Mouse (Mus musculus) c-Kit-positive CD71-positive TER-119-negative erythroid progenitor cells, embryonic 14.5 days (primary cell): ENCODE data around the gene Sox4.

Experiments used
- DNase-seq: peaks from one replicate; pipeline ENCODE4 v3.0.0-alpha.2; 2013; ENCODE audit warnings: low read depth

The Sox4 gene

GRCm38 (mm10) chr13:28953581-28953991, at the start of gene Sox4:
TSS of gene Sox4 (minus strand) at chr13:28953713.
- peak; percentile 71 for DNase-seq

DNA sequence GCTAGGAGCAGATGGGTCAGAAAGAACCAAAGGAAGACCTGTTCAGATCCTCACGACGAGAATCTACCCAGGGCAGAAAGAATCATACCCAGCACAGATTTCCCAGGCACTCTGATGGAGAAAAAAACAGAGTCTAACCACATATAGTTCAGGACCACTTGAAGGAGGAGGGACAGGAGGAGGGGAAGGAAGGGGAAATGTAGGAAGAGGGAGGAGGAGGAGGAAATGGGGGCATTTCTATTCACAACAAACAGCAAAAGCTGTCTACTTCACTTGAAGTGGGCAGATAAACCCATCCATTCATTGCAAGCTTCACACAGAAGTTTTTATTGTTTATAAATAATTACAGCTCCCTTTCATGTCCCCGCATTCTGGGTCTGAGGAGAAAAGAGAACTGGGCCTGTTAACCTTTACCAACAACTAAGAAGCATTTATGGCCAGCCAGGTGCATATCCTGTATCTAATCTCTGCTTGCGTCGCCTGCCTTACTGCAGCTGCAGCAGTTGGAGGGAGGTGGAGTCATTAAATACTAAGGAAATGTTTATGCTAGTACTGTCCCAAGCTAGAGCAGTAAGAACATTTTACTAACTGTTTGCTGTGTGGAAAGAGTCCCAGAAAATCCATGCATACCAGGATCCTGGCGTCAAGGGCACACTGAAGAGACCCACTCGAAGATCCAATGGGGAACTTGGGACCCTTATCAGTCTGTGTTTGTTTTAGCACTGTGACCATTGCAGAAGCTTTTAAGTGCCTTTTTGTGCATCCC, 38.6 kb upstream of the Sox4 start:
- DNase-seq = no peak

GRCm38 (mm10) chr13:28988751-28989703, 35.5 kb upstream of the Sox4 start:
- DNase-seq = no peak

- no peak for DNase-seq
Observed at GRCm38 (mm10) chr13:28980681-28981080, 27.2 kb upstream of the Sox4 start.

DNA sequence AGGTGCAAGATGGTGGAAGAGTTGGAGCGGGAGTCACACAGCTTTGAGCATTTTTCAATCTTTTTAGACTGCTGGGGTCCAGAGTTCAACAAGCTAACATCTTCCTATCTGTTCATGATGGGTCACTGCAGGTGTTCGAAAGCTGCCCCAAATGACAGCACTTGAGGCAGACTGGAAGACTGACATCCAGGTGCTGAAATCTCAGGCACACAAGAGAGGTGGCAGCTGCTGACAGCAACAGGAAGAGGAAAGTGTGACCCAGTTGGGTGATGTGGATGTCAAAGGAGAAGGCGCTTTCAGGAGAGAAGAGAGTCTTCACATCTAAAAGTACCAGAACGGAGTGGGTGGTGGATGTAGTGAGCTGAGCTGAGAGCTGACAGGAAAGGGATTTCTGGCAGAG, 21.5 kb upstream of the Sox4 start:
- no peak for DNase-seq

- no peak for DNase-seq
Observed at GRCm38 (mm10) chr13:28974597-28974996, 21.1 kb upstream of the Sox4 start.

DNA sequence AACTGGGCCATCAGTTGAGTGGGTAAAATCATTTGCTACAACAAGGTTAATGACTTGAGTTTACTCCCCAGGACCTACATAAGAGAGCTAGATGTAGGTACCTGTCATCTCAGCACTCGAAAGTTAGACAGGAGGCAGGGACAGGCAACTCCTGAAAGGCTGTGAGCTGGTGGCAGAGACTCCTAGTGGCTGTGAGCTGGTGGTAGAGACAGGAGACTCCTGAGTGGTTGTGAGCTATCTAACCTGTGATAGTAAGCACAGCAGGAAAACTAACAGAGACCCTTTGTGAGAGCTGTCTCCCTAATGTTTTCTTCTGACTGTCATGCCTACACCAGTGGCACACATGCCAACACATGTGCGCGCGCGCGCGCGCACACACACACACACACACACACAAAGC, 7.4 kb upstream of the Sox4 start:
- no peak for DNase-seq

GRCm38 (mm10) chr13:28959458-28959978, 6.0 kb upstream of the Sox4 start:
- DNase-seq = peak; percentile 61

- DNase-seq = no peak
Observed at GRCm38 (mm10) chr13:28959068-28959440, 5.5 kb upstream of the Sox4 start.

GRCm38 (mm10) chr13:28958211-28959067, 4.9 kb upstream of the Sox4 start:
- DNase-seq = peak; percentile 61

DNA sequence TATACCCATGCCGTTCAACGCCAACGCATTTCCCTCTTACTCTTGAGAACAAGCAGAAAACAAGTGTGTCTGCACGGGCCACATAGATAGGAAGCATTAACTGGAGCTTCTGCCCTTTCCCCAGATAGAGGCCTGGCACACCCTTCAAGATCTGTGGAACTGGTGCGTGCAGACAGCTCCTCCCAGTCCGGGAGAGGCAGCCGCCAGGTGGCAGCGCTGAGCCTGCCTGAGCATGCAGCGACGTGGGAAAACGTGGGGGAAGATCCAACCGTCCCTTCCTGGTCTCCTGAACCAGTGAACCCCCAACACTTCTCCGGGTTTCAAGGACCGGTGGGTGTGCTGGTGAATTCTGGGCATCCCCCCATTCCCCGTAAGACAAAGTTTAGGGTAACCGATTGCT, 4.3 kb upstream of the Sox4 start:
- DNase-seq = peak; percentile 85

- DNase-seq = no peak
Observed at GRCm38 (mm10) chr13:28952576-28953571, 639 bp downstream of the Sox4 start.

- no peak for DNase-seq
Observed at GRCm38 (mm10) chr13:28951691-28952575, 1.6 kb downstream of the Sox4 start.

- no peak for DNase-seq
Observed at GRCm38 (mm10) chr13:28950623-28951491, 2.7 kb downstream of the Sox4 start.

GRCm38 (mm10) chr13:28950266-28950622, 3.3 kb downstream of the Sox4 start:
- DNase-seq = no peak

DNA sequence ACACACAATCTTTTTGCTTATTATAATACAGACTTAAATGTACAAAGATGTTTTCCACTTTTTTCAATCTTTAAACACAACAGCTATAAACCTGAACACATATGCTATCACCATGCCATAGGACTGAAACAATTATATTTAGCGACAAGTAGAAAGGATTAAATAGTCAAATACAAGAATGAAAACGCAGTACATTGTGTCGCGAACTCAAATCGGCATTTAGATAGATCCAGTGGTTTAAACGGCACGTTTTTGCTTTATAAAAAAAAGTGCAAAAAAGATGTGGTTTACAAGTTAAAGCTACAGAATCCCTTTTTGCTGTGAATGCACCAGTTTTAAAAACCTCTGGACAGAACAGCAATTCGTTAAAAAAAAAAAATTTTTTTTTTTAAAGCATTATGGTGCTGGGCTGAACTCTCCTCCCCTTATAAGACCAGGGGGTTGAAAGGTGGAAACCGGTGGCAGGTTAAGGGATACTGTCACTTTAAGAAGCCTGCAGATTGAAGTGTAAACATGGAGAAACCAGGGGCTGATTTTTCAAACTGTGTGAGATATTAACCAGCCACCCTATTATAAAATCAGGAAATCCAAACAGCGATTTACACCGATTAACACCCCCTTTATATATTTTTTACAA, 4.1 kb downstream of the Sox4 start:
- no peak for DNase-seq

DNA sequence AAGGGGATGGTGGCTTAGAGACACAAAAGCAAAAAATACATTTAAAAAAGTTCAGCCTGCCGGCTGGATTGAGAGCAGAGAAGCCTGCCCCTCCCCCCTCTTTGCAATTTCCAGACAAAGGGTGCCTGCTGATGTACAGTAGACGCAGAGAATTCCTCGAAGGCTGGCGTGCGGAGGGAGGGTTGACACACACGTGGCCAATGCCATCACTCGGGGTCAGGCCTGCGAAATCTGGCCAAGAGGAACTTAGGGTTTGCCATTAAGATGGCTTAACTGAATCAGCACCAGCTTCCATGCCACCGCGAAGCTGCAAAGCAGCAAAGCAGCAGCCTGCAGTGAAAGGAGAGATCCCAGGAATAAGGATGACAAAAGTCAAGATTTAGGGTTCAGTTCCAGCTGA, 5.0 kb downstream of the Sox4 start:
- DNase-seq = no peak

- no peak for DNase-seq
Observed at GRCm38 (mm10) chr13:28947740-28948441, 5.6 kb downstream of the Sox4 start.
